Mouse (Mus musculus) layer of hippocampus, adult 9-11 months (tissue): ENCODE results near the gene Ppfia3.
"Not testable (repeated sequence)": the region's sequence is repeated elsewhere in the genome, so short reads cannot be mapped to it uniquely, and the experiment has no call there.

Experiments used
- DNase-seq: peaks from one replicate; pipeline ENCODE4 v3.0.0; 2022

Ppfia3 gene

GRCm38 (mm10) chr7:45366652-45367019 lies at the start of gene Ppfia3:
TSS of gene Ppfia3 (minus strand) at chr7:45367019.
- DNase-seq: no peak

- DNase-seq: no peak
Measured at GRCm38 (mm10) chr7:45415636-45416035, 48.8 kb upstream of the Ppfia3 start.

- DNase-seq: no peak
Measured at GRCm38 (mm10) chr7:45414740-45415224, 48.0 kb upstream of the Ppfia3 start.

- DNase-seq: no peak
Measured at GRCm38 (mm10) chr7:45413864-45414739, 47.3 kb upstream of the Ppfia3 start.

GRCm38 (mm10) chr7:45413113-45413863 lies 46.5 kb upstream of the Ppfia3 start, which contains the start of gene Ntf5:
TSS of gene Ntf5 (plus strand) at chr7:45413695.
- no peak for DNase-seq

- no peak for DNase-seq
Measured at GRCm38 (mm10) chr7:45412421-45412820, 45.6 kb upstream of the Ppfia3 start.

- DNase-seq: no peak
Measured at GRCm38 (mm10) chr7:45409497-45410163, 42.8 kb upstream of the Ppfia3 start.

- no peak for DNase-seq
Measured at GRCm38 (mm10) chr7:45408949-45409348, 42.1 kb upstream of the Ppfia3 start.

- DNase-seq: no peak
Measured at GRCm38 (mm10) chr7:45408351-45408750, 41.5 kb upstream of the Ppfia3 start.

- no peak for DNase-seq
Measured at GRCm38 (mm10) chr7:45407836-45408235, 41.0 kb upstream of the Ppfia3 start.

- DNase-seq: no peak
Measured at GRCm38 (mm10) chr7:45406157-45407156, 39.6 kb upstream of the Ppfia3 start.

- DNase-seq: peak; percentile 38
Measured at GRCm38 (mm10) chr7:45405091-45406075, 38.6 kb upstream of the Ppfia3 start, which contains the start of gene Kcna7. TSS of gene Kcna7 (plus strand) at chr7:45405653.

GRCm38 (mm10) chr7:45403532-45404261 lies 36.9 kb upstream of the Ppfia3 start:
- peak; percentile 26 for DNase-seq

- DNase-seq: no peak
Measured at GRCm38 (mm10) chr7:45401521-45402085, 34.8 kb upstream of the Ppfia3 start.

- no peak for DNase-seq
Measured at GRCm38 (mm10) chr7:45396787-45397186, 30.0 kb upstream of the Ppfia3 start.

GRCm38 (mm10) chr7:45396337-45396775 lies 29.5 kb upstream of the Ppfia3 start:
- not testable (repeated sequence) for DNase-seq

- peak; percentile 100 for DNase-seq
Measured at GRCm38 (mm10) chr7:45395578-45396336, 28.9 kb upstream of the Ppfia3 start, which contains the start of gene Snrnp70. TSS of gene Snrnp70 (minus strand) at chr7:45395742.

- DNase-seq: no peak
Measured at GRCm38 (mm10) chr7:45395129-45395541, 28.3 kb upstream of the Ppfia3 start.
